Mouse (Mus musculus): Measurements from ENCODE around the gene Atp10a. TPM values are rescaled to one million over a fixed set of nuclear protein-coding genes. Genes with fewer than 3 reads are reported as not detected.

The Atp10a gene
- total RNA-seq, 2 experiments from 2014 or later: 8.2 to 12.3 TPM

DNA sequence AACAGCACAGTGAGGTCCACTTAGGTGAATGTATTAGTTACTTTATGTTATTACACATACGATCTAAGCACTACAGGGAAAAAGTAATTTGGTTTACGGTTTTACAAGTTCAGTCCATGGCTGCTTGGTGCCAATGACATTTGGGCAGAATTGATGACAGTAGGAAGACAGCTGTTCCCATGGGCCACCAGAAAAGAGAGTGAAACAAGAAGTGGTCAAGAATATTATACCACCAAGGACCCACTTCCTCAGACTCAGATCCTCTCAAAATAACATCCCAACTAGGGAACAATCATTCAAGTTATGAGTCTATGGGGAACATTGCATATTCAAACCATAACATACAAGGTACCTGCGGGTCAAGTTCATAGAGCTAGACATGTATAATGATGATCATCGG, 203.0 kb downstream of the Atp10a start:
- intact Hi-C loops (cut with DNase I): no loop called here

GRCm38 (mm10) chr7:58863174-58863573, 207.2 kb downstream of the Atp10a start:
- intact Hi-C loops (cut with DNase I): no loop called here
- no peak for DNase-seq (ENCODE audit: low spot score in 2 of 2)

More for the DNA sequence above, 203.0 kb downstream of the Atp10a start:
- DNase-seq (ENCODE audit: low spot score in 2 of 2): no peak

DNA sequence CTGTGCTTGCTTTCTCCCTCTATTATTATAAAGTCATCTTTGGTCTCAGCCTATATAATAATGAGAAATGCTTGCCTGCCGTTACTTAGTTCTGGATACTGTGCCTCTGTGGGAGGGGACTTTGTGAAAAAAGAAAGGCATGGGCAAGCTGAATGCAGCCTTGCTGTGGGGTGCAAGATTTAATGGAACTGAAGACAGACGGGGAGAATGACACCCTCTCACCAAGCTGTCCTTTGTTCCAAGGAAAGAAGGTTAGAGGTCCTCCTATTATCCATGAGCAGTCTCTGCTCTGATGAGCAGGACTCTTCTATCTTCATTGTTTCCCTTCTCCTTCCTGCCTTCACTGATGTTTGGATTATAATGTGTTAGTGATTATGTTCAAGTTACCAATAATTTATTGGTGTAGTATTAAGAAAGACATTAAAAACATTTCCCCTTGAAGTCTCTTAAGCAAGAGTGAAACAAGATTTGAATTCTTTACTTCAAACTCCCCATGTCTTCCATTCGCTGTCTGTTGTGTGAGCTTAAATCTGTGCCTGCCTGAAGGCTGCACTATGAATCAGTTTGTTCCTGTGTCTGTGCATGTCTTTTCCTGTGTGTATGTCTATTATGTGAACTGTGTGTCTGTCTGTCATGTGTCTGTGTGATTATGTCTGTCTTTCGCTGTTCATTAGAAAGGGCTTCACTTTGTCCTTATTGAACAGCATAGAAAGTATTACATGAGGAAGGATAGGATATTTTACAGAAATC, 211.1 kb downstream of the Atp10a start:
- no peak for DNase-seq (ENCODE audit: low spot score in 2 of 2)
- intact Hi-C loops (cut with DNase I): no loop called here

DNA sequence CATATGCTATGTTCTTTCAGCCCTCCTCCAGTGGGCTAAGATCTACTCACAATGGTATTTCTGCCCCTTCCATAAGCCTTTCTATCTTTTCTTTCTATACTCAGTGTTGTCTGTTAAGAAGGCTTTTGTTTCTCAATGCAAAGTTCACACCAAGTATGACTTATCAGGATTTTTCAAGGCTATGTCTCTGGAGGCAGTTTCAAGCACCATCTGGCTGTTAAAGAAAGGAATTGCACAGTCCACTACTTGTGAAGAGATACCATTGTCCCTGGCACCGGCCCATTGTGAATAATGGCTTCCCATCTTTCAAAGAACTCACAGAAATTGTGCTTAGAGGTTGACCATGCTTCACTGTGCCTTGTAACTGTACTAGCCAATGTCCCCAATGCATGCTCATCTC, 214.7 kb downstream of the Atp10a start:
- intact Hi-C loops (cut with DNase I): no loop called here

GRCm38 (mm10) chr7:58873676-58874075, 217.7 kb downstream of the Atp10a start:
- intact Hi-C loops (cut with DNase I): no loop called here
- no peak for DNase-seq (ENCODE audit: low spot score in 2 of 2)

More for the DNA sequence above, 214.7 kb downstream of the Atp10a start:
- no peak for DNase-seq (ENCODE audit: low spot score in 2 of 2)

Data from left cerebral cortex, postnatal 36 days (tissue).